Mouse (Mus musculus) gastrocnemius, adult 2 months (tissue): Measurements from ENCODE around the gene Zscan26. TPM values are rescaled to one million over a fixed set of nuclear protein-coding genes. Genes with fewer than 3 reads are reported as not detected.

Experiments
- DNase-seq: peaks from one replicate; pipeline ENCODE4 v3.0.0; 2022
- H3K27ac ChIP-seq: fragments of 200-600 bp; 2 replicates; pipeline ENCODE4 v1.8.1; 2022; ENCODE audit warnings: mild to moderate bottlenecking
- H3K4me3 ChIP-seq: fragments of 200-600 bp; 2 replicates; pipeline ENCODE4 v1.8.1; 2022; ENCODE audit warnings: mild to moderate bottlenecking, moderate library complexity
- CTCF ChIP-seq: fragments of 200-600 bp; IDR thresholded peaks from 2 replicates; pipeline ENCODE4 v1.8.1; 2022; ENCODE audit warnings: antibody characterized with exemption, mild to moderate bottlenecking, moderate library complexity
- intact Hi-C: fragments of 180-260 bp; cut with DNase I; formaldehyde crosslinking; loops from one replicate; pipeline ENCODE4 v1.15.1; 2025
- total RNA-seq, 2 experiments: library from RNA; stranded (reverse); gene quantifications; 2 replicates each; pipeline ENCODE4 v1.2.3; 2021

The Zscan26 gene
- total RNA-seq, 2 experiments from 2014 or later = 13.6 to 14.5 TPM

- TF ChIP-seq CTCF = no peak
- intact Hi-C loops = no loop called here
- H3K27ac ChIP-seq = no peak overlapping the region
- no peak overlapping the region for H3K4me3 ChIP-seq
- no peak for DNase-seq
These were observed 2.8 kb upstream of the Zscan26 start for GRCm38 (mm10) chr13:21456347-21456746.

- Histone ChIP-seq H3K4me3 (peak overlapping the region; percentile 81; the same call in 1 of the 2 replicates), H3K27ac (no peak overlapping the region)
- intact Hi-C loops = loop anchor here (1.0 to 5.0 kb wide), 2 partner anchors 52 to 92 kb away; partner anchors contain the start of gene Zscan12
These were observed 603 bp upstream of the Zscan26 start for GRCm38 (mm10) chr13:21454133-21454532.

GRCm38 (mm10) chr13:21453042-21453441 lies 488 bp downstream of the Zscan26 start:
- peak overlapping the region; percentile 81 for H3K4me3 ChIP-seq
- no peak for TF ChIP-seq CTCF
- DNase-seq = no peak
- intact Hi-C loops = loop anchor here (2.0 to 5.0 kb wide), 2 partner anchors 50 to 91 kb away; partner anchors contain the start of genes Zkscan3 and Zscan12
- H3K27ac ChIP-seq = peak overlapping the region; percentile 96

More at GRCm38 (mm10) chr13:21454133-21454532, 603 bp upstream of the Zscan26 start:
- DNase-seq = no peak
- no peak for TF ChIP-seq CTCF

GRCm38 (mm10) chr13:21447856-21448614 lies 5.5 kb downstream of the Zscan26 start:
- Histone ChIP-seq H3K27ac (no peak overlapping the region), H3K4me3 (no peak overlapping the region)
- TF ChIP-seq CTCF = no peak
- intact Hi-C loops = no loop called here
- DNase-seq = no peak

- no peak overlapping the region for H3K4me3 ChIP-seq
- no peak for TF ChIP-seq CTCF
- intact Hi-C loops = no loop called here
- no peak for DNase-seq
- H3K27ac ChIP-seq = no peak overlapping the region
These were observed 6.7 kb downstream of the Zscan26 start for GRCm38 (mm10) chr13:21446796-21447195.

- intact Hi-C loops = no loop called here
These were observed 12.3 kb downstream of the Zscan26 start for GRCm38 (mm10) chr13:21441207-21441572.

GRCm38 (mm10) chr13:21440503-21441206 lies 12.9 kb downstream of the Zscan26 start, which contains the start of gene Pgbd1:
Gene Pgbd1, minus strand, starts transcription at chr13:21441058.
- intact Hi-C loops = no loop called here
- TF ChIP-seq CTCF = peak; percentile 32; the same call in 1 of the 2 replicates
- peak; percentile 64 for DNase-seq
- peak within 1 kb of the TSS; percentile 75 for H3K4me3 ChIP-seq
- H3K27ac ChIP-seq = peak within 1 kb of the TSS; percentile 71

More at GRCm38 (mm10) chr13:21441207-21441572, 12.3 kb downstream of the Zscan26 start:
- TF ChIP-seq CTCF = no peak
- peak overlapping the region; percentile 71 for H3K27ac ChIP-seq
- no peak for DNase-seq
- H3K4me3 ChIP-seq = peak overlapping the region; percentile 75

- DNase-seq = no peak
- no peak for TF ChIP-seq CTCF
- Histone ChIP-seq H3K27ac (no peak overlapping the region), H3K4me3 (no peak overlapping the region)
- intact Hi-C loops = no loop called here
These were observed 18.1 kb downstream of the Zscan26 start for GRCm38 (mm10) chr13:21435476-21435875.

- Histone ChIP-seq H3K4me3 (no peak overlapping the region), H3K27ac (no peak overlapping the region)
- intact Hi-C loops = no loop called here
- TF ChIP-seq CTCF = no peak
- no peak for DNase-seq
These were observed 25.9 kb downstream of the Zscan26 start for GRCm38 (mm10) chr13:21427631-21428030.

GRCm38 (mm10) chr13:21423301-21423700 lies 30.2 kb downstream of the Zscan26 start:
- H3K27ac ChIP-seq = no peak overlapping the region
- intact Hi-C loops = no loop called here
- DNase-seq = no peak
- H3K4me3 ChIP-seq = no peak overlapping the region
- no peak for TF ChIP-seq CTCF

GRCm38 (mm10) chr13:21418865-21419264 lies 34.7 kb downstream of the Zscan26 start:
- TF ChIP-seq CTCF = no peak
- Histone ChIP-seq H3K27ac (no peak overlapping the region), H3K4me3 (no peak overlapping the region)
- intact Hi-C loops = no loop called here
- DNase-seq = no peak

GRCm38 (mm10) chr13:21417298-21418010 lies 36.1 kb downstream of the Zscan26 start:
- intact Hi-C loops = no loop called here
- TF ChIP-seq CTCF = no peak

GRCm38 (mm10) chr13:21415750-21416149 lies 37.8 kb downstream of the Zscan26 start:
- Histone ChIP-seq H3K27ac (no peak overlapping the region), H3K4me3 (no peak overlapping the region)
- intact Hi-C loops = no loop called here
- no peak for DNase-seq
- TF ChIP-seq CTCF = no peak

More at GRCm38 (mm10) chr13:21417298-21418010, 36.1 kb downstream of the Zscan26 start:
- Histone ChIP-seq H3K4me3 (no peak overlapping the region), H3K27ac (no peak overlapping the region)
- DNase-seq = no peak
